Mouse (Mus musculus) kidney, adult 2 months (tissue): ENCODE data around the gene Fry.

Experiments
- CTCF ChIP-seq: fragments of 200-500 bp; conservative IDR thresholded peaks from 2 replicates; pipeline ENCODE4 v1.5.1; 2011; ENCODE audit warnings: low read depth, mild to moderate bottlenecking, control low read depth, low read length, moderate library complexity, mixed read lengths; ENCODE audit not compliant: insufficient read depth, insufficient read length
- POLR2A ChIP-seq: fragments of 200-500 bp; IDR thresholded peaks from one replicate; pipeline ENCODE4 v1.6.1; 2011; ENCODE audit warnings: low read depth, low read length, control low read depth

DNA sequence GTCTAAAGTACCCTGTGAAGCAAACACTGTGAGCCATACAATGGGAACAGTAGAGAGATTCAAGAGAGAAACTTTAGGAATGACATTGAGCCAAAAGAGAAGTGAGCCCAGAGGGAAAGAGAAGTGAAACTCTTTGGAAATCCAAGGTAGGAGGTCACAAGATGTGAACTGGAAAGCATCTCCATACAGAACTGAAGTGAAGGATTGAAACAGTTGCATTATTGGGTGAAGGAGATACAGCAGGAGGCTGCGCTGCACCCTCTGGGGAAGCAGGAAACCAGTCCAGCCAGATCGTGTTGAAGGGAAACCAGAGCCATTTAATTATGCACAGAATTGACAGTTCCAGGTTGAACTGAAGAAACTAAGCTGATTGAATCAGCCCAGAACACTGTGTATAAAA, 22.1 kb downstream of the Fry start:
- TF ChIP-seq POLR2A (no peak), CTCF (no peak)
